Mouse (Mus musculus): ENCODE measurements at regions not wholly inside any gene's neighbourhood (a gene's known extent, or its start where the extent isn't known, plus 50 kb on each side); places are given as distances from the start of the nearest gene placed in this dataset.
A peak's percentile ranks its signal among the peaks of the same experiment; 100 is the strongest.

GRCm38 (mm10) chr10:111579481-111579880 lies 73.4 kb downstream of the Phlda1 start:
- WGBS = 64% methylated on average over 2 of the region's 2 CpGs

GRCm38 (mm10) chr10:111580401-111581100 lies 74.5 kb downstream of the Phlda1 start:
- no peaks in the 10 kb centered on the region for H3K27me3 ChIP-seq (ENCODE audit: control insufficient read depth, insufficient read depth, low read length)
- no peak overlapping the region for H3K4me2 ChIP-seq (ENCODE audit: low read depth, low read length)
- no peak overlapping the region for H3K27ac ChIP-seq (ENCODE audit: low read depth)
- no peaks in the 10 kb centered on the region for H3K36me3 ChIP-seq (replicated peaks; ENCODE audit: control insufficient read depth, insufficient read depth, low read length)
- ATAC-seq (ENCODE audit: insufficient read depth, low read depth) (no peak), DNase-seq (ENCODE audit: low spot score) (no peak)
- H3K4me1 ChIP-seq (ENCODE audit: control insufficient read depth, insufficient read depth) = peaks cover 58% of the 10 kb centered on the region
- H3K9me3 ChIP-seq (replicated peaks; ENCODE audit: control insufficient read depth, low read length) = no peaks in the 10 kb centered on the region
- TF ChIP-seq CTCF (IDR thresholded peaks at IDR 0.05; ENCODE audit: low read depth) = no peak
- no peak for TF ChIP-seq EP300 (IDR thresholded peaks at IDR 0.05; ENCODE audit: low read depth)
- no peak overlapping the region for H3K9ac ChIP-seq (replicated peaks; ENCODE audit: low read depth, low read length)
- no peak overlapping the region for H3K4me3 ChIP-seq (ENCODE audit: low read depth, low read length)
- WGBS = 41% methylated on average over 11 of the region's 11 CpGs

More at GRCm38 (mm10) chr10:111579481-111579880, 73.4 kb downstream of the Phlda1 start:
- H3K4me1 ChIP-seq (ENCODE audit: control insufficient read depth, insufficient read depth) = peaks cover 62% of the 10 kb centered on the region
- no peak overlapping the region for H3K4me2 ChIP-seq (ENCODE audit: low read depth, low read length)
- no peak for ATAC-seq (ENCODE audit: insufficient read depth, low read depth)
- no peak overlapping the region for H3K9ac ChIP-seq (replicated peaks; ENCODE audit: low read depth, low read length)
- no peak overlapping the region for H3K4me3 ChIP-seq (ENCODE audit: low read depth, low read length)
- H3K36me3 ChIP-seq (replicated peaks; ENCODE audit: control insufficient read depth, insufficient read depth, low read length) = no peaks in the 10 kb centered on the region
- no peak overlapping the region for H3K27ac ChIP-seq (ENCODE audit: low read depth)
- TF ChIP-seq CTCF (IDR thresholded peaks at IDR 0.05; ENCODE audit: low read depth) (no peak), EP300 (IDR thresholded peaks at IDR 0.05; ENCODE audit: low read depth) (no peak)
- H3K27me3 ChIP-seq (ENCODE audit: control insufficient read depth, insufficient read depth, low read length) = no peaks in the 10 kb centered on the region
- DNase-seq (ENCODE audit: low spot score) = no peak
- H3K9me3 ChIP-seq (replicated peaks; ENCODE audit: control insufficient read depth, low read length) = no peaks in the 10 kb centered on the region

- peaks cover 45% of the 10 kb centered on the region for H3K4me1 ChIP-seq (ENCODE audit: control insufficient read depth, insufficient read depth)
- no peaks in the 10 kb centered on the region for H3K9me3 ChIP-seq (replicated peaks; ENCODE audit: control insufficient read depth, low read length)
- H3K36me3 ChIP-seq (replicated peaks; ENCODE audit: control insufficient read depth, insufficient read depth, low read length) = no peaks in the 10 kb centered on the region
- TF ChIP-seq CTCF (IDR thresholded peaks at IDR 0.05; ENCODE audit: low read depth) (no peak), EP300 (IDR thresholded peaks at IDR 0.05; ENCODE audit: low read depth) (no peak)
- no peak overlapping the region for H3K4me3 ChIP-seq (ENCODE audit: low read depth, low read length)
- 93% methylated on average over 3 of the region's 3 CpGs for WGBS
- no peaks in the 10 kb centered on the region for H3K27me3 ChIP-seq (ENCODE audit: control insufficient read depth, insufficient read depth, low read length)
- no peak overlapping the region for H3K27ac ChIP-seq (ENCODE audit: low read depth)
- no peak overlapping the region for H3K9ac ChIP-seq (replicated peaks; ENCODE audit: low read depth, low read length)
- no peak overlapping the region for H3K4me2 ChIP-seq (ENCODE audit: low read depth, low read length)
- DNase-seq (ENCODE audit: low spot score) (no peak), ATAC-seq (ENCODE audit: insufficient read depth, low read depth) (no peak)
These were observed 75.8 kb downstream of the Phlda1 start for GRCm38 (mm10) chr10:111581847-111582246.

GRCm38 (mm10) chr10:111582321-111583123 lies 76.4 kb downstream of the Phlda1 start:
- 39% methylated on average over 14 of the region's 14 CpGs for WGBS
- no peak overlapping the region; the same call in 1 of the 2 replicates for H3K9ac ChIP-seq (replicated peaks; ENCODE audit: low read depth, low read length)
- ATAC-seq (ENCODE audit: insufficient read depth, low read depth) (peak; percentile 69), DNase-seq (ENCODE audit: low spot score) (peak; percentile 69)
- no peaks in the 10 kb centered on the region for H3K9me3 ChIP-seq (replicated peaks; ENCODE audit: control insufficient read depth, low read length)
- no peak for TF ChIP-seq CTCF (IDR thresholded peaks at IDR 0.05; ENCODE audit: low read depth)
- peak; percentile 73 for TF ChIP-seq EP300 (IDR thresholded peaks at IDR 0.05; ENCODE audit: low read depth)
- peak overlapping the region; percentile 25 for H3K4me3 ChIP-seq (ENCODE audit: low read depth, low read length)
- H3K27ac ChIP-seq (ENCODE audit: low read depth) = peak overlapping the region; percentile 86
- no peaks in the 10 kb centered on the region for H3K36me3 ChIP-seq (replicated peaks; ENCODE audit: control insufficient read depth, insufficient read depth, low read length)
- H3K4me1 ChIP-seq (ENCODE audit: control insufficient read depth, insufficient read depth) = peaks cover 42% of the 10 kb centered on the region
- H3K4me2 ChIP-seq (ENCODE audit: low read depth, low read length) = peak overlapping the region; percentile 52
- H3K27me3 ChIP-seq (ENCODE audit: control insufficient read depth, insufficient read depth, low read length) = no peaks in the 10 kb centered on the region

- H3K9ac ChIP-seq (replicated peaks; ENCODE audit: low read depth, low read length) = no peak overlapping the region; the same call in 1 of the 2 replicates
- H3K4me3 ChIP-seq (ENCODE audit: low read depth, low read length) = peak overlapping the region; percentile 25
- peak; percentile 89 for DNase-seq (ENCODE audit: low spot score)
- peak; percentile 80 for ATAC-seq (ENCODE audit: insufficient read depth, low read depth)
- no peaks in the 10 kb centered on the region for H3K9me3 ChIP-seq (replicated peaks; ENCODE audit: control insufficient read depth, low read length)
- H3K4me1 ChIP-seq (ENCODE audit: control insufficient read depth, insufficient read depth) = peaks cover 42% of the 10 kb centered on the region
- peak overlapping the region; percentile 86 for H3K27ac ChIP-seq (ENCODE audit: low read depth)
- peak overlapping the region; percentile 52 for H3K4me2 ChIP-seq (ENCODE audit: low read depth, low read length)
- TF ChIP-seq EP300 (IDR thresholded peaks at IDR 0.05; ENCODE audit: low read depth) (peak; percentile 70; the same call in 1 of the 2 replicates), CTCF (IDR thresholded peaks at IDR 0.05; ENCODE audit: low read depth) (no peak)
- WGBS = 20% methylated on average over 20 of the region's 20 CpGs
- no peaks in the 10 kb centered on the region for H3K27me3 ChIP-seq (ENCODE audit: control insufficient read depth, insufficient read depth, low read length)
- no peaks in the 10 kb centered on the region for H3K36me3 ChIP-seq (replicated peaks; ENCODE audit: control insufficient read depth, insufficient read depth, low read length)
These were observed 77.1 kb downstream of the Phlda1 start for GRCm38 (mm10) chr10:111583124-111583743.

All from heart, postnatal 0 days (tissue).